Mouse (Mus musculus) forebrain, embryonic 16.5 days (tissue): ENCODE measurements at regions not wholly inside any gene's neighbourhood (a gene's known extent, or its start where the extent isn't known, plus 50 kb on each side); places are given as distances from the start of the nearest gene placed in this dataset.
A peak's percentile ranks its signal among the peaks of the same experiment; 100 is the strongest.

ENCODE experiments used
- ATAC-seq: fragments of 200-750 bp; cut with Nextera tagmentation; 2 replicates; pipeline ENCODE4 v1.8.0; 2017; ENCODE audit warnings: mild to moderate bottlenecking, moderate library complexity
- H3K27ac ChIP-seq: fragments of 300-500 bp; sonication (generic); 2 replicates; pipeline ENCODE4 v1.5.1; 2014; ENCODE audit warnings: low read length, control low read depth
- H3K27me3 ChIP-seq: fragments of 300-500 bp; sonication (generic); replicated peaks from 2 replicates; pipeline ENCODE4 v1.6.1; 2014; ENCODE audit warnings: low read length; ENCODE audit not compliant: control insufficient read depth, insufficient read depth
- H3K36me3 ChIP-seq: fragments of 300-500 bp; sonication (generic); 2 replicates; pipeline ENCODE4 v1.6.1; 2014; ENCODE audit not compliant: control insufficient read depth, insufficient read depth
- H3K4me1 ChIP-seq: fragments of 300-500 bp; sonication (generic); replicated peaks from 2 replicates; pipeline ENCODE4 v1.6.1; 2014; ENCODE audit warnings: low read length; ENCODE audit not compliant: control insufficient read depth, insufficient read depth
- H3K4me2 ChIP-seq: fragments of 300-500 bp; sonication (generic); 2 replicates; pipeline ENCODE4 v1.6.1; 2014; ENCODE audit warnings: mild to moderate bottlenecking, low read length, control low read depth
- H3K4me3 ChIP-seq: fragments of 300-500 bp; sonication (generic); replicated peaks from 2 replicates; pipeline ENCODE4 v1.5.1; 2014; ENCODE audit warnings: mild to moderate bottlenecking, low read length, control low read depth
- H3K9ac ChIP-seq: fragments of 300-500 bp; sonication (generic); replicated peaks from 2 replicates; pipeline ENCODE4 v1.6.1; 2014; ENCODE audit warnings: low read depth, low read length, control low read depth
- H3K9me3 ChIP-seq: fragments of 300-500 bp; sonication (generic); 2 replicates; pipeline ENCODE4 v1.6.1; 2016; ENCODE audit warnings: low read length; ENCODE audit not compliant: control insufficient read depth
- WGBS: fragments of 180-500 bp; shearing (Covaris S2); extraction: QIAGEN DNeasy Blood & Tissue Kit; methylation state at CpG from one replicate; pipeline ENCODE4 v1.1.7; 2014; 5-methylcytosine and 5-hydroxymethylcytosine counted together

DNA sequence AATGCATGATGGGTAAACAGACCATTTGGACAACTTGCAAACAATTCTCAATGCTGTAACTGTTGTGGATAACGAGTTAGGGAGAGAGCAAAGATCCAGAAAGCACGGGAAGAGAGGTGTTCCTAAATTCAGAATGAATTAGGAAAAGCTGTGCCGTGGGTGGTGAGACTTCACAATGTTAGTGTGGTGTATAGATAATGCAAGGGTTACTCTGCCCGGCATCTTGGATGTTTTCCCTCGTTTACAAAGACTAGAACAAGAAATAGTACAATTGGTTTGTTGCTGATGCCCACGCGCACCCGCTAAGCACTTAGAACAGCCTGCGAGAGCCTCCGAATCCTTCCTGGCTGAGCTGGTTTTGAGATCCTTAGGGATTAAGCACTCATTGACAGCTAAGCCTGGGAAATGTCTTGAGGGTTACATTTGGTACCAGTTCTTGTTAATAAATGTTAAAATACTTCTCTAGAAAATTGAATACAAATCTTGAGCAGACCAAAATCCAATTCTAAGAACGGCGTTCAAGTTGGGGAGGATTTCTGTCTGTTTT, 413.1 kb downstream of the Epha4 start:
- Histone ChIP-seq H3K9me3 (no peaks in the 10 kb centered on the region), H3K27ac (no peak overlapping the region), H3K4me3 (no peak overlapping the region), H3K27me3 (no peaks in the 10 kb centered on the region), H3K9ac (no peak overlapping the region), H3K4me1 (peaks cover 16% of the 10 kb centered on the region), H3K36me3 (no peaks in the 10 kb centered on the region), H3K4me2 (peak overlapping the region; percentile 31)
- 11% methylated on average over 12 of the region's 12 CpGs for WGBS
- ATAC-seq, result peak; percentile 40; the same call in 1 of the 2 replicates

DNA sequence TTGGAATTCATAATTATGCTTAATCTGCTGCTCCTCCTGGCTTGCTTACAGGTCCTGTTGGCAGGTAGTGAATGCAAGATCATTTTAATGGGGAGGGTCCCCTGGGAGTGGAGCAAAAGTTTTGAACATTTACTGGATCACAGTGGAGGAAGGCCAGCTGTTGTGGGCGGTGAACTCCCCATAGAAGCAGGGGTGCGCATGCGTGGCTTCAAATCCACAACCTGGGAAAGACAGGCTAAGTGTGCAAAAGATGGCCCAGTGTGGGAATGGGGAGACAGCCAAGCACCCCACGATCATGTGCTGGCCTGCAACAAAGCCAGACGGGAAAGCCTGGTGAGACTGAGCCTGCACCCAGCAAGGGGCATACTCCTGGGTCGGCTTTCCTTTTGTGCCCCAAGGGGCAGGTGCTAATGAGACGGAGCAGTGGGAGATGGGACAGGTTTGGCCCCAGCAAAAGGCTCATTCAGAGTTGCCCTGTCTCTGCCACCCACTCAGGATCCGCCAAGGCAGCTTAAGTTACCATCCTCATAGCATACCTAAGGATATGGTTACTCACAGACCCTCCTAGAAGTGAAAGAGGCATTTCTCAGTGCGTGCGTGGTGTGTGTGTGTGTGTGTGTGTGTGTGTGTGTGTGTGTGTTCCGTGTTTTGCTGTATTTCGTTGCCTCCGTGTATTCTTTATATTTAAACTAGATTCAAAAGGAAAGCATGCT, 412.3 kb downstream of the Epha4 start:
- Histone ChIP-seq H3K9me3 (no peaks in the 10 kb centered on the region), H3K4me3 (peak overlapping the region; percentile 13; the same call in 1 of the 2 replicates), H3K4me2 (peak overlapping the region; percentile 41), H3K27ac (no peak overlapping the region), H3K36me3 (no peaks in the 10 kb centered on the region), H3K4me1 (peaks cover 16% of the 10 kb centered on the region), H3K27me3 (no peaks in the 10 kb centered on the region), H3K9ac (no peak overlapping the region)
- ATAC-seq, result peak; percentile 77
- 20% methylated on average over 13 of the region's 13 CpGs for WGBS

DNA sequence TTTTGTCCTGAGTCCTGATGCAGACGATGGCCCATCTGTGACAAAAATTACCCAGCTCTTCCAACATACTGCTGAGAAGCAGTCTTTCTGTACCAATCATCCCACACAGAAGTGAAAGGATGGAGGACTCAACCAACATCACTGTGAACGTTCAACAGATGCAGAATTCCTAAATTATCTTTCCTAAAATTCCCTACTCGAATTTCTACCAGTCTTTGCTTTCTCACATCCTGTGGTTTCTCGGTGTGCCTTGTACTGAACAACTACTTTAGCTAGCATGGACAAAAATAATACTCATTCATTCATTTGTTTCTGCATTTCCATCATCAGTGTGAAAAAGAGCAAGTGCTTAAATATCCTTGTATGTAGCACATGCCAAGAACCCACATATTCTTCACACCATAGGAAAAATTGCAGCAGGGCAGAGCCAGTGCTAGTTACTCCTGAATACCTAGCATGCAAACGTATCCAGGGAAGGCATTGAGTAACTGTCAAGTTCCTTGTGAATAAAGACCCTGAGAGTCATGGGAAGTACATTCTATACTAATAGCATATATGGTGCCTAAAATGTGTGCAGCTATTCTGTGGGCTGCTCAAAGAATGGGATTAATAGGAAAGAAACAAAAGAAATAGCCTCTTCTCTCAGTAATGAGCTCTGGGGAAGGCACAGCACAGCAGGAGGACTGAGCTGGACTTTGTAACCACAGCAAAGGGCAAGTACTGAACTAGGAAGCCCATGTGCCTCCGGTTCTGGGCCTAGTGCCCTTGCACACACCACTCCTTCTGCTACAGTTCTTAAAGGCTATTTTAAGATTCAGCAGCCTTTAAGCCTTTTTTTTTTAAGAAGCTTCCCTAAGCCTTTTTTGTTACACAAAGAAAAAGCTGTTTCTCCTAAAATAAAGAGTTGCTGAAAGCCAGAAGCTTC, 404.8 kb downstream of the Epha4 start:
- Histone ChIP-seq H3K4me1 (no peaks in the 10 kb centered on the region), H3K9me3 (no peaks in the 10 kb centered on the region), H3K27ac (no peak overlapping the region), H3K27me3 (no peaks in the 10 kb centered on the region), H3K4me3 (no peak overlapping the region), H3K4me2 (no peak overlapping the region), H3K9ac (no peak overlapping the region), H3K36me3 (no peaks in the 10 kb centered on the region)
- no peak for ATAC-seq
- 55% methylated on average over 6 of the region's 6 CpGs for WGBS

DNA sequence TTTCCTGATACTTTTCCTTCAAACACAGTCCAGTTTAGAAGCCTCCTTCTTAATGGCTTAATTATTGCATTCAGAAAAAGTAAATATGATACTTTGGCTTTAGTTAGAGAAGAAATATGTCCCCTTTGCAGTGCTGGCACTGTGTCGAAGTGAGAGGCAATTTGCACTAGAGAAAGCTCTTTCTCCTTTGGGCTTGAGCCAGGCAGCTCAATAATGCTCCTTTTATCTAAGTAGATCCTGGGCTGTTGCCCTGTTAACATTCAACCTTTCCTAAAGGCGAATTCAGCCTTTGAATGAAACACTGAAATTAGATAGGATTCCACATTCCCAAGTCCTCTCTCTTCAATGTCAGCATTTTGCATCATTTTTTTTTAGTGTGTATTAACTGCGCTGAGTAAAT, 386.5 kb downstream of the Epha4 start:
- H3K9me3 ChIP-seq, result no peaks in the 10 kb centered on the region
- no peak overlapping the region for H3K4me2 ChIP-seq
- H3K36me3 ChIP-seq, result no peaks in the 10 kb centered on the region
- H3K4me3 ChIP-seq, result no peak overlapping the region
- no peak overlapping the region for H3K9ac ChIP-seq
- peaks cover 6% of the 10 kb centered on the region for H3K4me1 ChIP-seq
- no peak for ATAC-seq
- no peak overlapping the region for H3K27ac ChIP-seq
- WGBS, result 18% methylated on average over 3 of the region's 3 CpGs
- no peaks in the 10 kb centered on the region for H3K27me3 ChIP-seq

DNA sequence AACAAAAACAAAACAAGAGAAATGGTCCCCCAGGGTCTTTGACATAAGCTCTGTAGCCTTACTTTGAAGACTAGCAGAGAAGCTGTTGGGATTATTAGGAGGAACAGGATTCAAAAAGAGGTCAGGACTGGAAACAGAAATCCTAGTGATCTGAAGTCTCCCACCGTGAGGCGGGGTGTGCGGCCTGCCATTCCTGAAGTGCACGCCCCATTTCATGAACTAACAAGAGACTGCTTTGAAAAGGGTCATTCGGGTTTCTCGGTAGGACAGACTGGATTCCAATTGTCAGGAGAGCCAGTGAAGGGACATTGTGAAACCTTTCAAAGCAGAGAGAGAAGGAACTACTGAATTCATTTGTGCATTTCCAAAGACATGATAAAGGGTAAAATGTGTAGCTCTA, 377.2 kb downstream of the Epha4 start:
- H3K9ac ChIP-seq, result no peak overlapping the region
- H3K9me3 ChIP-seq, result no peaks in the 10 kb centered on the region
- WGBS, result 11% methylated on average over 6 of the region's 6 CpGs
- H3K36me3 ChIP-seq, result no peaks in the 10 kb centered on the region
- H3K27ac ChIP-seq, result no peak overlapping the region
- H3K4me2 ChIP-seq, result no peak overlapping the region
- no peak for ATAC-seq
- H3K4me1 ChIP-seq, result no peaks in the 10 kb centered on the region
- no peaks in the 10 kb centered on the region for H3K27me3 ChIP-seq
- H3K4me3 ChIP-seq, result no peak overlapping the region

DNA sequence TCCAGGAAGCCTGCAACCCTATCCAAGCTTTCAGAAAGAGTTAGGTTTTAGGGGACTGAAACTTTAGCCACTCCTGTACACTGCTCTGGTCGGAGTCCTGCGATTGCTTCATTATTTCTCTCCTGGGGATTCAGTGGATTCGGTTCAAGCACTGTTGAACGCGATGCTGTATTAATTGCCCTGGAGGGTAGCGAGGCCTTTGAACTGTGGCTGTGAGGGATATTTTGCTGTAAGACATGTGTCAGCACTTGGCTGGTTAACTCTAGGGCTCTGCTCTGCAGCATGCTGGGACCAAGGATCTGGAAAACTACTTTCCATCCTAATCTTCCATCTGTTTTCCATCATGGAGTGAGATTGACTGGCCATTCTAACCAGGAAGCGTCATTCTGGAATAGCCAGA, 374.0 kb downstream of the Epha4 start:
- H3K9ac ChIP-seq, result no peak overlapping the region
- H3K27ac ChIP-seq, result no peak overlapping the region
- H3K9me3 ChIP-seq, result no peaks in the 10 kb centered on the region
- H3K27me3 ChIP-seq, result no peaks in the 10 kb centered on the region
- H3K4me1 ChIP-seq, result no peaks in the 10 kb centered on the region
- 43% methylated on average over 7 of the region's 7 CpGs for WGBS
- H3K4me3 ChIP-seq, result no peak overlapping the region
- H3K36me3 ChIP-seq, result no peaks in the 10 kb centered on the region
- H3K4me2 ChIP-seq, result no peak overlapping the region
- ATAC-seq, result no peak

DNA sequence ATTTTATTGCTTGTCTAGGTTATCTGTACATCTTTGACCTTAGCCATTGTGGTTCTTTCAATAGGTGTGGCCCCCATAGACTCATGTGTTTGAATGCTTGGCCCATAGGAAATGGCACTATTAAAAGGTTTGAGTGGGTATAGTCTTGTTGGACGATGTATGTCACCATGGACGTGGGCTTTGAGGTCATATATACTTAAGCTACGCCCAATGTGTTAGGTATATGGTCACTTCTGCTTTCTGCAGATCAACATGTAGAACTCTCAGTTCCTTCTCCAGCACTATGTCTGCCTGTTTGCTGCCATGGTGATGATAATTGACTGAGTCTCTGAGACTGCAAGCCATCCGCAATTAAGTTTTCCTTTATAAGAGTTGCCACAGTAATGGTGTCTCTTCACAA, 366.8 kb downstream of the Epha4 start:
- ATAC-seq, result no peak
- H3K36me3 ChIP-seq, result no peaks in the 10 kb centered on the region
- H3K9me3 ChIP-seq, result no peaks in the 10 kb centered on the region
- H3K4me3 ChIP-seq, result no peak overlapping the region
- no peaks in the 10 kb centered on the region for H3K4me1 ChIP-seq
- H3K9ac ChIP-seq, result no peak overlapping the region
- no peak overlapping the region for H3K4me2 ChIP-seq
- 96% methylated on average over 4 of the region's 4 CpGs for WGBS
- no peaks in the 10 kb centered on the region for H3K27me3 ChIP-seq
- no peak overlapping the region for H3K27ac ChIP-seq

DNA sequence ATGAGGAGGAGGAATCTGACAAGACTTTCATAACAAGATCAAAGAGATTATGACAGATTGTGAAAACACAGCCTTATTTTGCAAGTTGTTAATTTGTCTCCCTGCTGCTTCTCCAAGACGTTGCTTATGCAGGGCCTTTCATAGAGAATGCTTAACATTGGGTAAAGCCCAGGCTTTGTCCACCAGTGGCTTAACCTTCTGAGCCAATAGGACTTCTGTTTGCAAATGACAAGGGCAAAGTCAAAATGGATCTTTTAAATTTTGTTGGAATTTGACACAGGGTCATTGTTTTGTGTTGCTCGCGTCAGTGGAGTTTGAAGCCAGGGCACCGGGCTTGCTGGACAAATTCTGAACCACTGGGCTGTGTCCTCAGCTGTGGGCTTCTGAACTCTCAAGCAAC, 346.6 kb downstream of the Epha4 start:
- Histone ChIP-seq H3K27ac (no peak overlapping the region), H3K4me2 (no peak overlapping the region), H3K4me1 (no peaks in the 10 kb centered on the region), H3K9me3 (no peaks in the 10 kb centered on the region), H3K9ac (no peak overlapping the region), H3K27me3 (no peaks in the 10 kb centered on the region), H3K36me3 (no peaks in the 10 kb centered on the region), H3K4me3 (no peak overlapping the region)
- 56% methylated on average over 4 of the region's 4 CpGs for WGBS
- ATAC-seq, result no peak

DNA sequence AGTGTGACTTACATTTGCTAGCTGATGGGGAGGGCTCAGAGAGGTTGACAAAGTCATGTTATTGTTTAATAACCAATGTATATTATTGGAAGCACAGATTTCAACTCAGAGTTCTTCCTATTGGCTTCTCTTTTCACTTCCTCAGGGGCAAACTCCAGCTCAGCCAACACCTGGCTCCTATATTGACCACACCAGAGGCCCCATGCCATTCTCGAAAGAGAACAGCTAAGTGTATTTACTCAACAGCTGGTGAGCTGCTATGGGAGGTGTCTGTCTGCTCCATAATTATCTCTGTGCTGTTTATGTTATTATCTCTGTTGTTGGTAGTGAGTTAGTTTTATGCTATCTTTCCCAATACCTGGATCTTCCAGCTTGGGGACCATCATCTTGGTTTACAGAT, 342.4 kb downstream of the Epha4 start:
- no peak overlapping the region for H3K9ac ChIP-seq
- H3K27ac ChIP-seq, result no peak overlapping the region
- H3K4me2 ChIP-seq, result no peak overlapping the region
- 92% methylated on average over 1 of the region's 1 CpGs for WGBS
- H3K9me3 ChIP-seq, result no peaks in the 10 kb centered on the region
- no peaks in the 10 kb centered on the region for H3K27me3 ChIP-seq
- no peak for ATAC-seq
- H3K36me3 ChIP-seq, result no peaks in the 10 kb centered on the region
- H3K4me3 ChIP-seq, result no peak overlapping the region
- H3K4me1 ChIP-seq, result no peaks in the 10 kb centered on the region
